Mouse (Mus musculus) neural tube, embryonic 14.5 days (tissue): ENCODE results near the gene Rcc2. TPM values are rescaled to one million over a fixed set of nuclear protein-coding genes. Genes with fewer than 3 reads are reported as not detected.

Experiments
- ATAC-seq: fragments of 200-750 bp; cut with Nextera tagmentation; 2 replicates; pipeline ENCODE4 v1.8.0; 2017; ENCODE audit warnings: low read depth, mild to moderate bottlenecking, moderate TSS enrichment, moderate library complexity
- H3K27ac ChIP-seq: fragments of 300-500 bp; sonication (generic); 2 replicates; pipeline ENCODE4 v1.5.1; 2014; ENCODE audit warnings: low read depth, mild to moderate bottlenecking, control low read depth, low read length, moderate library complexity, mixed read lengths
- H3K27me3 ChIP-seq: fragments of 300-500 bp; sonication (generic); 2 replicates; pipeline ENCODE4 v1.6.1; 2014; ENCODE audit warnings: low read length; ENCODE audit not compliant: control insufficient read depth, insufficient read depth
- H3K36me3 ChIP-seq: fragments of 300-500 bp; sonication (generic); 2 replicates; pipeline ENCODE4 v1.6.1; 2014; ENCODE audit warnings: low read length, mixed read lengths; ENCODE audit not compliant: control insufficient read depth, insufficient read depth
- H3K4me1 ChIP-seq: fragments of 300-500 bp; sonication (generic); 2 replicates; pipeline ENCODE4 v1.6.1; 2014; ENCODE audit warnings: low read length; ENCODE audit not compliant: control insufficient read depth, insufficient read depth
- H3K4me2 ChIP-seq: fragments of 300-500 bp; sonication (generic); 2 replicates; pipeline ENCODE4 v1.6.1; 2014; ENCODE audit warnings: mild to moderate bottlenecking, low read depth, low read length, control low read depth
- H3K4me3 ChIP-seq: fragments of 300-500 bp; sonication (generic); 2 replicates; pipeline ENCODE4 v1.5.1; 2014; ENCODE audit warnings: low read depth, low read length, control low read depth, mixed read lengths
- H3K9ac ChIP-seq: fragments of 300-500 bp; sonication (generic); replicated peaks from 2 replicates; pipeline ENCODE4 v1.6.1; 2014; ENCODE audit warnings: low read depth, mild to moderate bottlenecking, control low read depth, low read length, mixed read lengths
- H3K9me3 ChIP-seq: fragments of 300-500 bp; sonication (generic); 2 replicates; pipeline ENCODE4 v1.6.1; 2016; ENCODE audit warnings: low read length; ENCODE audit not compliant: control insufficient read depth
- WGBS: fragments of 180-500 bp; shearing (Covaris S2); extraction: QIAGEN DNeasy Blood & Tissue Kit; methylation state at CpG from one replicate; pipeline ENCODE4 v1.1.7; 2014; 5-methylcytosine and 5-hydroxymethylcytosine counted together
- polyA plus RNA-seq: library from polyadenylated mRNA; unstranded; fragments of >200 nt; fragmentation: Nextera tagmentation; extraction: Ambion mirVana; gene quantifications from 2 replicates; pipeline ENCODE4 v1.2.1, GENCODE M21; 2014

The Rcc2 gene
- polyA plus RNA-seq, 1 experiment from 2014 or later = 9.2 TPM

DNA sequence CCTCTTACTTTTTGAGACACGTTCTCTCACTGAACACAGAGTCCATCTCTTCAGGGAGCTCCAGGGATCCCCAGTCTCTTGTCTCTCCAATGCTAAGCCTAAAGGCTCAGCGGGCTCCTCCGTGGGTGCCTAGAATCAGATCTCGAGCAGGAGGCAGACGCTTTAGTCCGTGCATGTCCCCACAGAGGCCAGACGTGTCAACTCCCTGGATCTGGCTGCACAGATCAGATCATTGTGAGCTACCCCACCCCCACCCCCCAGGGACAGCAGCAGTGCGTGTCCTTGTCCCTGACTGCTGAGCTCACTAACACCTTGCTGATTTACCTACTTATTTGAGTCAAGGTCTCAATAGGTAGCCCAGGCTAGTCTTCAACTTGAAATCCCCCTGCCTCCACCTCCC lies 16.7 kb upstream of the Rcc2 start:
- no peak for ATAC-seq
- Histone ChIP-seq H3K9ac (no peak overlapping the region), H3K4me3 (no peak overlapping the region), H3K4me1 (peaks cover 11% of the 10 kb centered on the region), H3K4me2 (no peak overlapping the region), H3K27ac (no peak overlapping the region), H3K27me3 (no peaks in the 10 kb centered on the region), H3K36me3 (no peaks in the 10 kb centered on the region), H3K9me3 (no peaks in the 10 kb centered on the region)
- 37% methylated on average over 8 of the region's 8 CpGs for WGBS

DNA sequence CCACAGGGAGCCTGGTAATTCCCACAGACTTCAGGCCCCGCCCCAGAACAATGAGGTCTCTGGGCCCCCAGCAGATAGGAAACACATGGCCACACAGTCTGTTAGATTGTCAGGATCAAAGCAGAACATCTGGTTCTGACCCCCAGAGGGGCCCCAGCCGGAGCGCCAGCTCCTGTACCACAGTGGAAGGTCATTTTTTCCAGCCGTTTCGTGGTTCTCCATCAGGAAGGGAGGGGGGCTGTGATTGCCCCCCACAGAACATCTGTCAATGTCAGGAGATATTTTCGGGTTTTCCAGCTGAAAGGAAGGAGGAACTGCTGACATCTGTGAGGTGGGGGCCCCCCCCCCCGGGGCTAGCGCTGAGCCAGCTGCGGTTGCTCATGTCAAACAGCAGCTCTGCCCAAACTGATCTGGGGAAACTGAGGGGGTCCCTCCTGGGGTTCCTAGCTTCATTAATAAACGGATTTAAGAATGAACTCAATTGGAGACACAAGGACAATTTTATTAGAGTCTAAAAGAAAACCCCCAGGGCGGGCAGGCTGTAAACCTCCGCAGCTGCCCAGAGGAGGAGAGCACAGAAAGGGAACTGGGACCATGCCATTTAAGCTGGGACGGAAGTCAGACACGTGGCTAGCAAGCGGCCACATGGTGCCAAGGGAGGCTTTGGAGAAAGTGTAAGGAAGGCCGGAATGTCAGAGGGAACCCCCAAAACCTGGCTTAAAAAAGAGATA lies 16.0 kb upstream of the Rcc2 start:
- 3% methylated on average over 16 of the region's 16 CpGs for WGBS
- Histone ChIP-seq H3K4me3 (no peak overlapping the region), H3K9ac (no peak overlapping the region; the same call in 1 of the 2 replicates), H3K36me3 (no peaks in the 10 kb centered on the region), H3K27ac (0 out of 2 replicates have a peak overlapping the region, but pooled peaks have one; percentile 2), H3K4me1 (peaks cover 11% of the 10 kb centered on the region), H3K4me2 (peak overlapping the region; percentile 20; the same call in 1 of the 2 replicates), H3K27me3 (no peaks in the 10 kb centered on the region), H3K9me3 (no peaks in the 10 kb centered on the region)
- peak; percentile 58; the same call in 1 of the 2 replicates for ATAC-seq

DNA sequence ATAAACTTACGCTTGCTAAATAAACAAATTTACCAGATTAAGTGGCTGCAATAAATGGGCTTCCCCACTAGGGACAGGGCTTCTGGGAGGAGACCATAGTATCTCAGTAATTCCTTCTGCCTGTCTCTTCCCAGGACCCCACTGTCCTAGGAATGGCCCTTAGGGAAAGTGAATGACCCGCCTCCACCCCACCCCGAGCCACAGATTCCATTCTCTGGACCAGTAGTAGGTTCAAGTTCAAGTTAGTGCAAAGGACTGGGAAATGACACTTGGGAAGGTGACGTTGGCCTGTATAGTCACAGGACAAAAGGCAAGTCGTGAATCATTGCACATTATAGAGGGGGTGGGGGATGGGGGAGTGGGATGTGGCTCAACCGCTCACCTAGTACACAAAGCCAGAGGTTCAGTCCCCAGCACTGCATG lies 15.4 kb upstream of the Rcc2 start:
- ATAC-seq = peak; percentile 51
- Histone ChIP-seq H3K4me1 (peaks cover 11% of the 10 kb centered on the region), H3K4me2 (no peak overlapping the region), H3K27ac (0 out of 2 replicates have a peak overlapping the region, but pooled peaks have one; percentile 2), H3K36me3 (no peaks in the 10 kb centered on the region), H3K9me3 (no peaks in the 10 kb centered on the region), H3K4me3 (no peak overlapping the region), H3K27me3 (no peaks in the 10 kb centered on the region), H3K9ac (no peak overlapping the region)
- WGBS = 22% methylated on average over 6 of the region's 6 CpGs

DNA sequence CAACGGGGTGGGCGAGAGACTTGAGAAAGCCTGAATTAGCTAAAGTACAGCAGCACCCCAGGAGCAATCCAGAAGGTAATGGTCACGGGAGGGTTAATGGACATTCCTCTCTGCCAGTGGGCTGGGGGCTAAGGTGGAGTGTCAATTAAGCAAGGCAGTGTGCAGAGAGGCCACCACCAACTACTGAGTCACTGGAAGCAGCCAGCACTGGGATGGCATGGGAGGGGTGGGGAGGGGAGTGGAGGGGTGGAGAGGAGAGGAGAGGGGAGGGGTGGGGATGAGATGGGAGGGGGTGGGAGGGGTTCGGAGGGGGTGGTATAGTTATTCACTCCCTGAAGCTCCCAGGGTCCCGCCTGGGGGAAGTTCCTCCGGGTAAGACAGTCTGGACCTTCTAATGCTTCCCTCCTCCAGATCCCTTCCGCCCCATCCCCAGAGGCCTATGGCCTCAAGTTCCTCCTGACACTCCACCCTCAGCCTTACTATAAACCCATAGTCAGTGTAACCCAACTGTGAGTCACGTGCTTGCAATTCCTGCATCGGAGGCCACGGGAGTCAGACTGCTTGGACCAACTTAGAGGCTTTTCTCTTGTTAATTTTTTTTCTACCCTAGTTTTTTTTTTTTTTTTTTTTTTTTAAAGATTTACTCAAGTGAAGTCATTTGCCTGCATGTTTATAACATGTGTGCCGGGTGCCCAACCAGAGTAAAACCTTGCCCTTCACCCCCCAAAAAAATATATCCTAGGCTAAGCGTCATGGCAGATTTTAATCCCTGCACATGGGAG lies 12.1 kb upstream of the Rcc2 start:
- H3K27me3 ChIP-seq = no peaks in the 10 kb centered on the region
- no peaks in the 10 kb centered on the region for H3K36me3 ChIP-seq
- no peak overlapping the region for H3K4me2 ChIP-seq
- H3K27ac ChIP-seq = no peak overlapping the region
- ATAC-seq = no peak
- WGBS = 55% methylated on average over 12 of the region's 12 CpGs
- H3K4me1 ChIP-seq = peaks cover 11% of the 10 kb centered on the region
- no peak overlapping the region for H3K9ac ChIP-seq
- no peak overlapping the region for H3K4me3 ChIP-seq
- no peaks in the 10 kb centered on the region for H3K9me3 ChIP-seq

DNA sequence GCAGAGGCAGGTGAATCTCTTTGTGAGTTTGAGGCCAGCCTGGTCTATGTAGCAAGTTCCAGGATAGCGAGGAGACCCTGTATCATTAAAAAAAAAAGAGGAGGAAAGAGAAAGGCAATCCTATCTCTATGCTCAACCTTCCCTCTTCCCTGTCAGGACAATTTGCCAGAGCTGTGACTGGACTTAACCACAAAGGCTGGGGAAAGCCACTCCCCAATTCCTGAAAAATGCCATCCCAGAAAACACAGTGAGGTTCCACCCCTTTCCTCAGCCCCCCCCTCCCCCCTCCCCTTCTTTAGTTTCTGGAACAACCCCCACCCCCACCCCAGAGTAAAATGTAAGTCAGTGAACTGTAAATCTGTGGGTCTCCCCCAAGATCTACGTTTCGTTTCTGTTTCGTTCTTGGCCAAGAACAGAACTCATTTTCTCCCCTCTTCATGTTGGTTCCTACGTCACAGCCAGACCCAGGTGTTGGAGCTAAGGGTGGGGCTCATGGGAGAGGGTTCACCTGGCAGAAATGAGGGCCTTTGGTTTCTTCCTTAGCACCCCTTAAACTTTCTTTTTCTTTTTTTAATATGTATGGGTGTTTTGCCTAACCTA lies 11.4 kb upstream of the Rcc2 start:
- H3K36me3 ChIP-seq = no peaks in the 10 kb centered on the region
- H3K4me2 ChIP-seq = no peak overlapping the region
- H3K27me3 ChIP-seq = no peaks in the 10 kb centered on the region
- ATAC-seq = no peak
- H3K9ac ChIP-seq = no peak overlapping the region
- 83% methylated on average over 5 of the region's 5 CpGs for WGBS
- H3K4me3 ChIP-seq = no peak overlapping the region
- no peak overlapping the region for H3K27ac ChIP-seq
- H3K4me1 ChIP-seq = peaks cover 10% of the 10 kb centered on the region
- H3K9me3 ChIP-seq = no peaks in the 10 kb centered on the region

DNA sequence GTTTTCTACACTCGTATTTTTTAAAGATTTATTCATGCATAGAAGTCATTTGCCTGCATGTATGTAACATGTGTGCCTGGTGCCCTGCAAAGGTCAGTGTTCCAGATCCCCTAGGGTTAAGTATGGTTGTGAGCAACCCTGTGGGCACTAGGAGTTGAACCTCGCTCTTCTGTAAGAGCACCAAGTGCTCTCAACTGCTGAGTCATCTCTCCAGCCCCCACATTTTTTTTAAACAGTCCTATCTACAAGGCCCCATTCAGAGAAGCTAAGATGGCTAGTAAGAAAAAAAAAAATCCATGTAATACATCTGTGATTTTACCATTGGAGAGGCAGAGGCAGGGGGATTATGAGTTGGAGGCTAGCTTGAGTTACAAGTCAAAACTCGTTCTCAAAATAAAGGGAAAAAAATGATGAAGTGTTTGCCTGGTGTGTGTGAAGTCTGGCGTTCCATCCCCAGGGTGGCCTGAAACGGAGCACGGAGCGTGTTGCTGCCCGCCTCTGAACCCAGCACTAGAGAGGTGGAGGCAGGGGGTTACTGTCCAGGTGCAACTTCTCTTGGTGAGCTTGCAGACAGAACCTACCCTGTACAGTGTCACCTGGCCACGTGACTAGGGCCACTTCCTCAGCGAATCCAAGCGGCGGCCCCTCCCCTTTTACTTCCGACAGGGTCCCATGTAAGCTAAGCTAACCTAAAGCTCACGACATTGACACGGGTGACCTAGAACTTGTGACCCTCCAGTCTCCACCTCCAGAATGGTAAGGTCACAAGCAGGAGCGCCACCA lies 10.3 kb upstream of the Rcc2 start:
- H3K27ac ChIP-seq = no peak overlapping the region
- no peaks in the 10 kb centered on the region for H3K4me1 ChIP-seq
- ATAC-seq = no peak
- no peak overlapping the region for H3K4me3 ChIP-seq
- no peaks in the 10 kb centered on the region for H3K27me3 ChIP-seq
- H3K4me2 ChIP-seq = no peak overlapping the region
- WGBS = 78% methylated on average over 16 of the region's 16 CpGs
- H3K9me3 ChIP-seq = no peaks in the 10 kb centered on the region
- no peak overlapping the region for H3K9ac ChIP-seq
- H3K36me3 ChIP-seq = no peaks in the 10 kb centered on the region

DNA sequence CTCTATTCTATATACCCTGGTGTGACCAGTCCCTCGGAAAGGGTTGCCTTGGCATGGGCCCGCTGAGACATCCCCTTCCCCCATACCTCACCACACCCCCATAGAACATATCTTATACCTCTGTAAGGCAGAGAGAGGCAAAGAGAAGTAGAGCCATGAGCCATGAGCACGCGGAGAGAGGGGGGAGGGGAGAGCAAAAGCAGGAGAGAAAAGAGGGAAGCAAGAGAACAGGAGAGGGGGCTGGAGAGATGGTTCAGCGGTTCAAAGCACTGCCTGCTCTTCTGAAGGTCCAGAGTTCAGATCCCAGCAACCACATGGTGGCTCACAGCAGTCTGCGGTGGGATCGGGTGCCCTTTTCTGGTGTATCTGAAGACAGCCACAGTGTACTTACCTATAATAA lies 8.9 kb upstream of the Rcc2 start:
- H3K27me3 ChIP-seq = no peaks in the 10 kb centered on the region
- H3K4me3 ChIP-seq = no peak overlapping the region
- H3K9ac ChIP-seq = no peak overlapping the region
- H3K27ac ChIP-seq = no peak overlapping the region
- no peaks in the 10 kb centered on the region for H3K4me1 ChIP-seq
- WGBS = 66% methylated on average over 7 of the region's 7 CpGs
- H3K4me2 ChIP-seq = no peak overlapping the region
- H3K36me3 ChIP-seq = no peaks in the 10 kb centered on the region
- no peaks in the 10 kb centered on the region for H3K9me3 ChIP-seq
- ATAC-seq = no peak

DNA sequence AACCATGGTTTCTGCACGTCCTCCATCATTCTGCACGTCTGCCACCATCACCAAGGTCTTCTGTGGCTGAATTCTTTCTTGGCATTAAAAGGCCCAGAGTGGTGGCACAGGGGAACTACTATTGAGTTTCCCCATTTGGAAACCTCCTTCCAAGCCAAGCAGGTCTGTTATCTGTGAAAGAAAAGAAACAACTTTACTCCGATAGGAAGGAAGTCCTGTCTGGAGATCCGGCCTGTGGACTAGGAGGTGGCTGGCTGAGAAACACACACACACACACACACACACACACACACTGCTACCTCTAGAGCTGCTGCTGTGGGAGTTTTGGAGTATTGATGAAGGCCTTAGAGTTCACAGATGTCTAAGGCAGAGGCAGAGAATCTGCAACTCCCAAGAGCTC lies 6.8 kb upstream of the Rcc2 start:
- Histone ChIP-seq H3K4me1 (no peaks in the 10 kb centered on the region), H3K27me3 (no peaks in the 10 kb centered on the region), H3K27ac (no peak overlapping the region), H3K36me3 (no peaks in the 10 kb centered on the region), H3K9ac (no peak overlapping the region), H3K4me3 (no peak overlapping the region), H3K9me3 (no peaks in the 10 kb centered on the region), H3K4me2 (no peak overlapping the region)
- ATAC-seq = no peak
- 78% methylated on average over 4 of the region's 4 CpGs for WGBS
